Mouse (Mus musculus): ENCODE data around the gene Tysnd1. TPM values are rescaled to one million over a fixed set of nuclear protein-coding genes. Genes with fewer than 3 reads are reported as not detected.

Gene Tysnd1
- total RNA-seq, 2 experiments from 2014 or later: 23.0 to 24.4 TPM

GRCm38 (mm10) chr10:61680015-61680913 lies 15.1 kb upstream of the Tysnd1 start, which contains the start of gene Sar1a:
Gene Sar1a, plus strand, starts transcription at chr10:61680299.
- DNase-seq (ENCODE audit: low spot score in 2 of 2): peak; percentile 97 to 99

- DNase-seq (ENCODE audit: low spot score in 2 of 2): no peak
Observed at GRCm38 (mm10) chr10:61689405-61689804, 5.9 kb upstream of the Tysnd1 start.

GRCm38 (mm10) chr10:61693563-61693962 lies 1.8 kb upstream of the Tysnd1 start:
- no peak for DNase-seq (ENCODE audit: low spot score in 2 of 2)

- no peak for DNase-seq (ENCODE audit: low spot score in 2 of 2)
Observed at GRCm38 (mm10) chr10:61695703-61696559, 617 bp downstream of the Tysnd1 start.

GRCm38 (mm10) chr10:61696560-61696823 lies 1.2 kb downstream of the Tysnd1 start:
- DNase-seq (ENCODE audit: low spot score in 2 of 2): no peak

GRCm38 (mm10) chr10:61697028-61697427 lies 1.7 kb downstream of the Tysnd1 start:
- no peak for DNase-seq (ENCODE audit: low spot score in 2 of 2)

GRCm38 (mm10) chr10:61704663-61705062 lies 9.3 kb downstream of the Tysnd1 start:
- no peak for DNase-seq (ENCODE audit: low spot score in 2 of 2)

GRCm38 (mm10) chr10:61706412-61707375 lies 11.4 kb downstream of the Tysnd1 start:
- DNase-seq (ENCODE audit: low spot score in 2 of 2): no peak

GRCm38 (mm10) chr10:61713601-61714000 lies 18.3 kb downstream of the Tysnd1 start:
- no peak for DNase-seq (ENCODE audit: low spot score in 2 of 2)

- DNase-seq (ENCODE audit: low spot score in 2 of 2): no peak
Observed at GRCm38 (mm10) chr10:61714146-61714545, 18.8 kb downstream of the Tysnd1 start.

- DNase-seq (ENCODE audit: low spot score in 2 of 2): peak in 1 of 2 experiments; percentile 73
Observed at GRCm38 (mm10) chr10:61714771-61715461, 19.6 kb downstream of the Tysnd1 start, which contains the start of gene Aifm2. Gene Aifm2, plus strand, starts transcription at chr10:61715263.

- DNase-seq (ENCODE audit: low spot score in 2 of 2): no peak
Observed at GRCm38 (mm10) chr10:61715462-61715837, 20.1 kb downstream of the Tysnd1 start.

- no peak for DNase-seq (ENCODE audit: low spot score in 2 of 2)
Observed at GRCm38 (mm10) chr10:61715996-61716864, 20.9 kb downstream of the Tysnd1 start.

- DNase-seq (ENCODE audit: low spot score in 2 of 2): no peak
Observed at GRCm38 (mm10) chr10:61717406-61718296, 22.3 kb downstream of the Tysnd1 start.

GRCm38 (mm10) chr10:61720331-61720730 lies 25.0 kb downstream of the Tysnd1 start:
- DNase-seq (ENCODE audit: low spot score in 2 of 2): no peak

- DNase-seq (ENCODE audit: low spot score in 2 of 2): no peak
Observed at GRCm38 (mm10) chr10:61722215-61722614, 26.9 kb downstream of the Tysnd1 start.

- no peak for DNase-seq (ENCODE audit: low spot score in 2 of 2)
Observed at GRCm38 (mm10) chr10:61723271-61723670, 28.0 kb downstream of the Tysnd1 start.

- DNase-seq (ENCODE audit: low spot score in 2 of 2): no peak
Observed at GRCm38 (mm10) chr10:61729181-61729580, 33.9 kb downstream of the Tysnd1 start.

Data from gastrocnemius, postnatal 4 days (tissue).